Mouse (Mus musculus): ENCODE data around the gene Atp5d. TPM values are rescaled to one million over a fixed set of nuclear protein-coding genes. Genes with fewer than 3 reads are reported as not detected.
A peak's percentile ranks its signal among the peaks of the same experiment; 100 is the strongest.

The Atp5d gene
- total RNA-seq, 2 experiments from 2014 or later: 397 to 417 TPM

DNA sequence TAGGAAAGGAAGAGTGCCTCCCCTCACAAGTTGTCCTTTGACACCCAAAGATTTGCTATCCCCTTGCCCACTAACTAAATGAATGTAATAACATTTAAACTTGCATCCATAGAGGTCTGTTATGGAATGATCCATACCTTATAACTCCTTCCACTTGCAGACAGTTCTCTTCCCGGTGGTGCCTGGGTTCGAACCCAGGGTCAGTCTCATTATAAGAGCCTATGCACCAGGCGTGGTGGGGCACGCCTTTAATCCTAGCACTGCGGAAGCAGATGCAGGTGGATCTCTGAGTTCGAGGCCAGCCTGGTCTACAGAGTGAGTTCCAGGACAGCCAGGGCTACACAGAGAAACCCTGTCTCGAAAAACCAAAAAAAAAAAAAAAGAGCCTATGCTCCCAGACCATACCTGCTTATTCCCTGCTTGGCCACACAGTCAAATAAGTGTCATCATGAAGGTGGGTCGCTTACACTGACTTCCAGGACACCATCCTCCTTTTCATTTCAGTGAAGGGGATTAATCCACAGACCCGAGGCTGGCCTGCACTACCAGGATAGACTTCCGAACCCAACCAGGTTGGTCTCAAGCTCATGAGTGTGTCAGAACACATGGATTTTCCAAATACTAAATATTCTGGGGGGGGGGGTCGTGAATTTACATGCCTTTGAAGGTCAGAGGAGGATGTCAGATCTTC lies 1.7 kb downstream of the Atp5d start:
- DNase-seq (ENCODE audit: low spot score in 2 of 2): no peak

GRCm38 (mm10) chr10:80140666-80141035 lies 2.2 kb downstream of the Atp5d start, which contains the start of gene Cbarp:
Gene Cbarp (minus strand): TSS chr10:80140835.
- DNase-seq (ENCODE audit: low spot score in 2 of 2): no peak

DNA sequence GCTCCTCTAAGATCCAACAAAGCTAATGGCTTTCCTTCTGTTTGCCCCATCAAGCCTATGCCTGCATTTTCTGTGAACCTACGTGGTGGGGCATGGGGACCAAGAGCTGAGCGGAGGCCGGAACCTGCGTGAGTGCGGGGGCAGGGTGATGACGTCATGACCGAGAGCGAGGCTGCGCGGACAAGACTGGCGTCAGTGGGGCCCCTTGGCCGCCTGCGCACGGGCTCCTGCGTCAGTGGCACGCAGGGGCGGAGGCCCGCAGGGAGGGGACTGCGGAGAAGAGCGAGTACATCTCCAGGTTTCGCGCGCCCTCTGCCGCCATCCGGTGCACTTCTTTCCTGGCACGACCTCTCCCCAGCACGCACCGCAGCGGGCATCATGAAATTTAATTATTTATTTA lies 2.8 kb downstream of the Atp5d start:
- DNase-seq (ENCODE audit: low spot score in 2 of 2): peak; percentile 92 to 96

DNA sequence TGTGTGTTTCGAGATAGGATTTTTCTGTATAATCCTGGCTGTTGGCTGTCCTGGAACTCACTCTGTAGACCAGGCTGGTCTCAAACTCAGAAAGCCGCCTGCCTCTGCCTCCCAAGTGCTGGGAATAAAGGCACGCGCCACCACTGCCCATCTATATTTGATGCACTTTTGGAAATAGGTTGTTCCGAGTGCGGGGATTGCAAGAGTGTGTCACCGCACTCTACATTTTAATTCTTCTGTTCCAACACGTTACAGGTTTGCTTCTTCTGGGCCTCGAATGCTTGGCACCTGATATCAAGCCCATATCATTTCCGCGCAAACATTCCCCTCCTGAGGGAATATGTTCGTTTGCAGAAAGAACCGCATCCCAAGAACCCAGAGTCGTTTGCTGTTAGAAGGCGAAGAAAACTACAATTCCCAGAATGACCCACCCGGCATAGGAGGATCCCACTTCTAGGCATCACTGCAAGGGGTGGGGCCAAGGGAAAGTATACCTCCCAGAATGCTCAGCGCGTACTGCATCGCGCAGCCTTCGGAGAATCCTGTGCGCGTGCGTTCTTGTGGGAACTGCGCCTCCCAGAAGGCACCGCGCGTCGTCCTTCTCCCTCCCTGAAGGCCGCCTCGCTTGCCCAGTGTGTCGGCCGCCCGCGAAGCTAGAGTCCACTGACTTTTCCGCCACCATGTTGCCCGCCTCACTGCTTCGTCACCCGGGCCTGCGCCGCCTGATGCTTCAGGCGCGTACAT lies 3.5 kb downstream of the Atp5d start:
- peak; percentile 83 to 97 for DNase-seq (ENCODE audit: low spot score in 2 of 2)

GRCm38 (mm10) chr10:80142530-80142925 lies 4.1 kb downstream of the Atp5d start:
- no peak for DNase-seq (ENCODE audit: low spot score in 2 of 2)

DNA sequence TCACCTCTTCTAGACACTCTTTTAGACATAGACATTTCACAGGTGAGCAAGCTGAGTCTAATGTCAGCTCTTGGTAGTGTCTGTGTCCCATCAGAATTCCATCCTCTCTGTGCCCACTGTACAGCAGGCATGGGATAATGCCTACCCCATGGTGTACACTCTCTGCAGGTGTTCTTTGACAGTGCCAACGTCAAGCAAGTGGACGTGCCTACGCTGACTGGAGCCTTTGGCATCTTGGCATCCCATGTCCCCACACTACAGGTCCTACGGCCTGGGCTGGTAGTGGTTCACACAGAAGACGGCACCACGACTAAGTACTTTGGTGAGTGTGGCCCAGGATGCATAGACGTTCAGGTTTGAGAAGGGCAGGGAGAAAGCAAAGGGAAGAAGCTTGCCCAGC lies 5.2 kb downstream of the Atp5d start:
- no peak for DNase-seq (ENCODE audit: low spot score in 2 of 2)

- DNase-seq (ENCODE audit: low spot score in 2 of 2): peak in 1 of 2 experiments; percentile 10
These were observed 5.7 kb downstream of the Atp5d start for GRCm38 (mm10) chr10:80144159-80144558.

DNA sequence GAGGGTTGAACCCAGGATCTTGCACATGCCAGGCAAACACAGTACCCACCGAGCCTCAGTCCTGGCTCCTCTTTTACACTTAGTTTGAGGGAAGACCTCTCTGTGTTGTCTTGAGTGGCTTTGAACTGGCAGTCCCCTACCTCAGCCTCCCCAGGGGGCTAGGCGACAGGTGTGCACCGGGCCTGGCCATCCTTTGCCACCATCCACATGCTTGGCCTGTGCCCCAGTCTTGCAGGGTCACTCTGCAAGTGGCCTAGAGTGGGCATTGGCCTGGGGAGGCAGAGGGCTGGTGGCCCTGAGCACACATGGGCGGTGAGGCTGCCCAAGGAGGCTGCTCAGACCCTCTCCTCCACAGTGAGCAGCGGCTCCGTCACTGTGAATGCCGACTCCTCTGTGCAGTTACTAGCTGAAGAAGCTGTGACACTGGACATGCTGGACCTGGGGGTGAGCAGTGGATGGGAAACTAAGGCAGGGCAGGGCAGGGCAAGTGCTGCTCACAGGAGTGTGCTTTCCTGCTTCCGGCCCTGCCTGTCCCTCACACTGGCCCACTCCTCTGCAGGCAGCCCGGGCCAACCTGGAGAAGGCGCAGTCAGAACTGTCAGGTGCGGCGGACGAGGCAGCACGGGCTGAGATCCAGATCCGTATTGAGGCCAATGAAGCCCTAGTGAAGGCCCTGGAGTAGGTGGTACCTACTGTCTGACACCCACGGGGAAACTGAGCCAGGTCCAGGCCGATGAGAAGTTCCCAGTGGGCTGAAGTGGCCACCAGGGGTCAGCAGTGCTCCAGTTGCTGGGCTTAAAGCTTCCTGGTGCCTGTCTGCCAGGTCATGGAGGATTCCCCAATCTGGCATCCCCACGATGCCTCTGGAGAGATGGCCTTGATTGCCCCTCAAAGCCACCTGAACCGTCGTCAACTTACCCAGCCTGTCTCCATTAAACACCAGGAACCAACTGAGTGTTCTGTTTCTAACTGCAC lies 6.7 kb downstream of the Atp5d start:
- peak in 1 of 2 experiments; percentile 79 for DNase-seq (ENCODE audit: low spot score in 2 of 2)

- no peak for DNase-seq (ENCODE audit: low spot score in 2 of 2)
These were observed 7.5 kb downstream of the Atp5d start for GRCm38 (mm10) chr10:80145896-80146295.

- no peak for DNase-seq (ENCODE audit: low spot score in 2 of 2)
These were observed 8.2 kb downstream of the Atp5d start for GRCm38 (mm10) chr10:80146568-80147011.

DNA sequence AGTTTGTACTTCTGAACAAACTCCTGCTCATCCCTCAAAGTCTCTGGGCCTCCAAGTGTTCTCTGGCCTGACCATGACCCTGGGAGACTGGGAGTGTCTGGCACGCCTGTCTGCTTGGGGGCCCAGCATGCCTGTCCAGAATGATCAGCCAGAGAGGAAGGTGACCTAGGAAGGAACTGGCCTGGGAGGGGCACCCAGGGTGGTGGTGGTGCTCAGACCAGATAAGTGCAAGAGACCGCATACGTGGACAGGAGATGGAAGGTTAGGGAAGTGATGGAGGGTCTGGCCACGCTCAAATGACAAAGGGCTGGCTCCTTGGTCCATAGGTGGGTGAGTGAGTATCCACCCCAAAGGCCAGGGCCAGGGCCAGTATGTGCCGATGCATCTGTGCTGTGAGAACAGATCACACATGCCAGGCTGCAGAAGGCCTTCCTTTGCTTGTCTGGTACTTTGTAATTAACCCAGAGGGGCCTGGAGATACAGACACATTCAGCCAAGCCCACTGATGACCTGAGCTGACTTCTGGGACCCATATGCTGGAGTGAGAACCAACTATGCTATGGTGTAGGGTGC lies 8.8 kb downstream of the Atp5d start:
- no peak for DNase-seq (ENCODE audit: low spot score in 2 of 2)

DNA sequence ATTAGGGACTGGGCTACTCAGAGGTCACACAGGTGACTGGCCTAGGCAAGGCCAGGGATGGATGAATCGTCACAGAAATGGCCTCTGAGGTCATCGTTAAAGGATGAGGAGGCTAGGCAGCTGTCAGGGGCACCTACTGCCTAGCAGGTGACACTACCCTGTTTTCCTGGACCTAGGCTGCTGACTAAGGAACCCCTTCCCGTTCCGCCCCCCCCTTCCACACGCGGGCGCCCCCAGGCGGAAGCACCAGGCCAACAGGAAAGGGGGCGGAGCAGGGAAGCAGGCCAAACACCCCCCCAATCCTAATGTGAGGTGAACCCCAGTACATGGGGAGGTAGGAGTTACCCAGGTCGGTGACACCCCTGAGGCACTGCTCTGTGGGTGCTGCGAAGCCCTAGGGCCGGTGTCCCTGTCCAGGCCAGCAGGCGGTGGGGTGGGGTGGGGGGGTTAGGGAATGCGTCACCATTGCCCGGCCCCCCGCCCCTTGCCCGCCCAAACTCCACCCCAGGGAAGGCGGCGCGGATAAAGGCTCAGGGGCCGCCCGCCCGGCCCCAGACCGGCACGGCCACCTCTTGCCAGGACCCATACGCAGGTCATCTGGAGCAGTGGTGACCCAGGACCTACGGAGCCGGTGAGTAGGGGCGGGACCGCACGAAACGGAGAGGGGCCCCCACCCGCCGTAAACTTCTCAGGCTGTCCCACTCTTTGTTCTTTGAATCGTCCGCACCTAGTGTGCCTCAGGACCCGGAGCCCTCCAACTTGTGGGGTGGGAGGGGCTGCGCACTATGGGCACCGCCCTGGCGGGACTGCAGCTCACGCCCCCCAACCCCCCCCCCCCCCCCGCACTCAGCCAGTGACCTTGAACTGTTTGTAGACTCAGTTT lies 9.5 kb downstream of the Atp5d start, which contains the start of gene Midn:
Gene Midn, plus strand, starts transcription at position 554 of the 883 bp plus-strand sequence.
- DNase-seq (ENCODE audit: low spot score in 2 of 2): peak in 1 of 2 experiments; percentile 79

DNA sequence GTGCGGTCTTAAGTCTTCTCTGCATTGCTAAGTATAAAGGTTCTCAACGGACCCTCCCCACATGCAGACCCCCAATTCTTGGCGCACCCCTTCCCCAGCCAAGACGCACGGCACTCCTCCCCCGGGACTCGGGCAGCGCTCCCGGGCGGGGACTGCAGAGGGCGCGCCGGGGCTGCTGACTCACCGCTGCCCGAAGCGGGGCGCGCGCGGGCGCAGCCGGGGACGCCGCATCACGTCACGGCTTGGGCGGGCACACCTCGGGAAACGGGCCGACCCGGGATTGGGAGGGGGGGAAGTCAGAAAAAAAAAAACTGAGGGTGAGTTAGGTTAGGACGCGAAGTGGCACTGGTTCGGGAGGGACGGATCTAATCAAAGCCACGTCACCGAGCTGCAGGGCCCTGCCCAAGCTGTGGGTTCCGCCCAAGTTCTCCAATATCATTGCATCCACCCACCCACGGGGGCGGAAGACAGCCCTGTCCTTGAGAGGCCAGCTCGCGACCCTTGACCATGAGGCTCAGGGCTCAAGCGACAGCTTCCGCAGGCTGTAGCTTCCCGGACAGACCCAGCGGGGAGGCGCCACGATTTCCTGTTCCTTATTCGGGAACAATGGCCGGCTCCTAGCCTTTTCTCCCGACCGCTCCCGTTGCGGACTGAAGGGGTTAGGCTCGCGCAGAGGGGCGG lies 10.3 kb downstream of the Atp5d start:
- DNase-seq (ENCODE audit: low spot score in 2 of 2): peak; percentile 95 to 96

DNA sequence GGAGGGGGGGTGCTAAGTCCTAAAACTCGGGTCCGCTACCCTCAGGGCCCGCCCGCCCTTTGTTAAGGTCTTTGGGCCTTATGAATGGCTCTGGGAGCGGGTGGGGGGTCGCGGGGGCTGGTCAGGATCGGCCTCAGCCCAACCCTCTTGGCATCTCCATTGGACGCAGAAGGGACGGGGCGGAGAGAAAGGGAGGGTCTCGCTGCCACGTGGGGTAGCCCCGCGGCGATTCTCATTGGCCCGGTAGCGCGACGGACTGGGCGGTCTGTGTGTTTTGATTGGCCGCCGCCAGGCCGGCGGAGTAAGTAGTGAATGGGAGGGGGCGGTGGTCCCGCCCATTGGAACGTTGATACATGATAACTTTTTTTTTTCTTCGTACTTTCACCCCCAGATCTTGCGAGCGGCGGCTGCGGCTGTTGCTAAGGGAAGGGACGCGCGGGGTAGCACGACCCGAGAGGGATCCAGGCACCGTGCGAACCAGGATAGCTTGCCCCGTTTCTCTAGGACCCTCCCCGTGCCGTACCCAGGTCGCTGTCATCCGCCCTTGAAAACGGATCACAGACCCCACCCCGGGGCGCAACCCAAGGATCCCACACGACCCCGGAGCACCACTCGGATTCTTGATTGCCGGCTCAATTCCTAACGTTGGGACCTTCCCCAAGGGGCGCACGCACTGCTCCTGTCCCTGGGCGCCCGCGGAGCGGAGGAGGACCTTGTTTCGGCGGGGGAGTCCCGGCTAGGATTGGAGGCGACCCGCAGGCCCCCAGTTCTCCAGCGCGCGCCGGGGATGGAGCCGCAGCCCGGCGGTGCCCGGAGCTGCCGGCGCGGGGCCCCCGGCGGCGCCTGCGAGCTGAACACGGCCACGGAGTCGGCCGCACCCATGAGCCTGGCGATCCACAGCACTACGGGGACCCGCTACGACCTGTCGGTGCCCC lies 11.1 kb downstream of the Atp5d start:
- peak; percentile 96 to 99 for DNase-seq (ENCODE audit: low spot score in 2 of 2)

- peak in 1 of 2 experiments; percentile 75 for DNase-seq (ENCODE audit: low spot score in 2 of 2)
These were observed 12.1 kb downstream of the Atp5d start for GRCm38 (mm10) chr10:80150226-80151210.

DNA sequence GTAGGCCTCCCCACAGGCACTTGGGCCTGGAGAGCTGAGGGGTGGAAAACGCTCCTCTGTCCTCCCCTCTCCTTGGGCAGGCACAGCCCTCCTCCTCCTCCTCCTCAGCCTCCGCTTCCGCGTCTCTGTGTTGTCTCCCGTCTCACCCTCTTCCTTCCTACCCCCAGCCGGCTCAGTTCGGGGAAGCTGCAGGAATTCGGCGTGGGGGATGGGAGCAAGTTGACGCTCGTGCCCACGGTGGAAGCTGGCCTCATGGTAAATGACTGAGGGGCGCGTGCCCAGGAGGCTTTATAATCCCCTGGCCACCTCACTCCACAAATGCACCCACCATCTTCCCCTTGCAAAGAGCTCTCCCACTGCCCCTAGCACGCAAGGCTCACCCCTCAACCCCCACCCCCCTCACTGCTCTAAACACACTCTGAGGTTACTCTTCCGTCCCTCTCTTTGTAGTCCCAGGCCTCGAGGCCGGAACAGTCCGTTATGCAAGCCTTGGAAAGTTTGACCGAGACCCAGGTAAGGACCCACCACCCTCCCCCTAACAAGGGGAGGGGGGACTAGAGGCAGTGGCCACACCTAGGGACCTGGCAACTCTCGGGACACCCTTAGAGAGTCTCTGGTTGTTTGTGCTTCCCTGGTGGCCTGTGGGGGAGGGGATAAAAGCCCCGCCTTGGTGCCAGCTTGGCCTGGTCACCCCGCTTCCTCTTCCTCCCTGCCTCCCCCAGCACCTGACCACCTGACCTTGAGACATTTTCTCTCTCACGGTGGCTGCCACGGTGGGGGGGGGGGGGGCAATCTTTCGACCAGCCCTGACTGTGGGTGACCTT lies 13.0 kb downstream of the Atp5d start:
- DNase-seq (ENCODE audit: low spot score in 2 of 2): no peak

Data from layer of hippocampus, postnatal 14 days (tissue).